Mouse (Mus musculus): Measurements from ENCODE around the gene Vti1b. TPM values are rescaled to one million over a fixed set of nuclear protein-coding genes. Genes with fewer than 3 reads are reported as not detected.
"Not testable (repeated sequence)": the region's sequence is repeated elsewhere in the genome, so short reads cannot be mapped to it uniquely, and the experiment has no call there.

The Vti1b gene
- 100 to 1,000 TPM; 161 to 184 (median 167) TPM for total RNA-seq (2022)

- peak; percentile 88 to 92 for DNase-seq (ENCODE audit: low spot score in 2 of 2)
Measured at GRCm38 (mm10) chr12:79172019-79172941, at the start of gene Vti1b. TSS of gene Vti1b (minus strand) at chr12:79172667.

GRCm38 (mm10) chr12:79217511-79217910 is 45.0 kb upstream of the Vti1b start:
- no peak for DNase-seq (ENCODE audit: low spot score in 2 of 2)

DNA sequence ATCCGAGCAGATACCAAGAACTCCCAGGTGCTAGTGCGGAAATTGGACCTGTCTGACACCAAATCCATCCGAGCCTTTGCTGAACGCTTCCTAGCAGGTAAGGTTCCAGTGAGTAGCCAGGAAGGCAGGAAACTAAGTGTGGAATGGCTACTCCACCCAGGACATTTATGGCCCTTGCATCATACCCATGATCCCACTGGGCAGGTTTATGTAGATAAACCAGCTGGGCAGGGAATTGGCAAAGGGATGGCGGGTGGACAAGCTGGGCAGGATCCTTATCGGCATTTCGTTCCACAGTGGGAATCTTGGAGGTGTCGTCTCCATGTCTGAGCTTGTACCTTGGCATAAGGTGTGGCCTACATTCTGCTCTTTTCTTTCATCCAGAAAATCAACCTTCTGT is 39.0 kb upstream of the Vti1b start:
- DNase-seq (ENCODE audit: low spot score in 2 of 2) = no peak

DNA sequence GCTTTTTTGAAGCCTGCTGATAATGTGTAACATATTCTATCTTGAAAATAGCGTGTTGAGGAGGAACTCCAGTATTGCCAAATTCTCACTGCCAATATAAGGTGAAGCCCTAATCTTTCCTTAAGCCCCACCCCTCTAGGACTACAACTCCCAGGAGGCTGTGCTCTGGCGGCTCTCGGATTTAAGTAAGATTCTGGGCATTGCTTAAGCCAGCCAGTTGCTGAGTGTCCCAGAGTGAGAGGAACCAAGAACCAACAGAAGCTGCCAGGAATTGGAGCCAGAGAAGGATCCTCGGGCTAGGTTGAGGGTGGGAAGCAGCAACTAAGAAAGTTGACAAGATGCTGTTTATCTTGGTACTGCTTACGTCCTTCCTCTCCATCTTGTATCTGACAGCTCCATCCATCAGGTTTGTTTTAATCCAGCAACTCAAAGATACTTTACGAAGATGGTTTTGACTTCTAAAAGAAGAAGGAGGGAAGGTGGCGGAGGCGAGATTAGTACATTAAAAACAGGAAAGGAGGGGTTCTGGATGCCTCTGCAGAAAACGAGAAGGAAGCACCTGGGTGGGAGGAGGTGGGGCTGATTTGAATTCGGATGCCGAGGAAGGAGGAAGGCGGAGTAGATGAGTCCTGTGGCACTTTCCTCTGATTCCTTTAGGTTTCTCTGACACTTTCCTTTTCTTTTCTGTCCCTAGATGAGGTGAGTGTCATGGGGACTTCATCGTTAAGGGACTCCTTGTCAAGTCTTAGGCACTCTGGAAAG is 36.4 kb upstream of the Vti1b start, which contains the start of gene Rdh12:
Gene Rdh12 (plus strand): TSS at position 212 of the 762 bp plus-strand sequence.
- DNase-seq (ENCODE audit: low spot score in 2 of 2) = peak in 1 of 2 experiments; percentile 24

DNA sequence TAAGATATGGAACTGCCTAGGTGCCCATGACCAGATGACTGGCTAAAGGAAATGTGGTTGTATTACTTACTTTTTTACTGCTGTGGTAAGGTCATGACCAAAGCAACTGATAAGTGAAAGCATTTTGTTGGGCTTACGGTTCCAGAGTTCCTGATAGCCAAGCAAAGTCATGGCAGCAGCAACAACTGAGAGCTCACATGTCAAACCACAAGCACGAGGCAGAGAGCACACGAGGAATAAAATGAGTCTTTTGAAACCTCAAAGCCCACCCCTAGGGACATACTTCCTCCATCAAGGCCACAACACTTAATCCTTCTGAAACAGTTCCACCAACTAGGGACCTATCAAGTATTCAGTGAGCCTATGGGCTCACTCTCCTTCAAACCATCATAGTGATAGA is 29.4 kb upstream of the Vti1b start:
- no peak for DNase-seq (ENCODE audit: low spot score in 2 of 2)

GRCm38 (mm10) chr12:79197105-79197504 is 24.6 kb upstream of the Vti1b start:
- DNase-seq (ENCODE audit: low spot score in 2 of 2) = peak; percentile 15 to 17

GRCm38 (mm10) chr12:79193441-79193840 is 21.0 kb upstream of the Vti1b start:
- peak; percentile 35 to 73 for DNase-seq (ENCODE audit: low spot score in 2 of 2)

DNA sequence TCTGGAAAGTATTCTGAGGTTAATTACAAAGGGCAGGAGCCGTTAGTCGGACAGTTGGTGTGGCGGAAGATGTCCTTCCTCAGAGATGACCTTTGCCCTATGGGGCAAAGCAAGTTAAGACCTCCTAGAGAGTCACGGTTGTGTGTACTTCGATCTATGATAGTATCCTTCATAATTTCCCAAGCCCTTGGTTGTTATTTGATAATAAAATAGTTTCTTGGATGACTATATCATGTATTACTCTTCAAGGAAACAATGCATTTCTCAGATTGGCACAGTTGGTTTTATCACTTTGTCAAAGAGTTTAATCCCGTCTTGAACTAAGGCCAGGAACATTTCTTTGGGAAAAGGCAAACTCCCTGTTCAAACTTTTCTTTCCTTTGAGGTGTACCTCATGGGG is 19.7 kb upstream of the Vti1b start, which contains the start of gene Rdh11:
Gene Rdh11 (minus strand): TSS at position 101 of the 400 bp plus-strand sequence.
- no peak for DNase-seq (ENCODE audit: low spot score in 2 of 2)

- peak; percentile 49 to 74 for DNase-seq (ENCODE audit: low spot score in 2 of 2)
Measured at GRCm38 (mm10) chr12:79191701-79192100, 19.2 kb upstream of the Vti1b start.

GRCm38 (mm10) chr12:79190931-79191673 is 18.6 kb upstream of the Vti1b start:
- DNase-seq (ENCODE audit: low spot score in 2 of 2) = peak; percentile 48 to 60

GRCm38 (mm10) chr12:79185160-79185559 is 12.7 kb upstream of the Vti1b start:
- DNase-seq (ENCODE audit: low spot score in 2 of 2) = not testable (repeated sequence)

- DNase-seq (ENCODE audit: low spot score in 2 of 2) = no peak
Measured at GRCm38 (mm10) chr12:79175998-79176397, 3.5 kb upstream of the Vti1b start.

GRCm38 (mm10) chr12:79173721-79174120 is 1.3 kb upstream of the Vti1b start:
- DNase-seq (ENCODE audit: low spot score in 2 of 2) = no peak

DNA sequence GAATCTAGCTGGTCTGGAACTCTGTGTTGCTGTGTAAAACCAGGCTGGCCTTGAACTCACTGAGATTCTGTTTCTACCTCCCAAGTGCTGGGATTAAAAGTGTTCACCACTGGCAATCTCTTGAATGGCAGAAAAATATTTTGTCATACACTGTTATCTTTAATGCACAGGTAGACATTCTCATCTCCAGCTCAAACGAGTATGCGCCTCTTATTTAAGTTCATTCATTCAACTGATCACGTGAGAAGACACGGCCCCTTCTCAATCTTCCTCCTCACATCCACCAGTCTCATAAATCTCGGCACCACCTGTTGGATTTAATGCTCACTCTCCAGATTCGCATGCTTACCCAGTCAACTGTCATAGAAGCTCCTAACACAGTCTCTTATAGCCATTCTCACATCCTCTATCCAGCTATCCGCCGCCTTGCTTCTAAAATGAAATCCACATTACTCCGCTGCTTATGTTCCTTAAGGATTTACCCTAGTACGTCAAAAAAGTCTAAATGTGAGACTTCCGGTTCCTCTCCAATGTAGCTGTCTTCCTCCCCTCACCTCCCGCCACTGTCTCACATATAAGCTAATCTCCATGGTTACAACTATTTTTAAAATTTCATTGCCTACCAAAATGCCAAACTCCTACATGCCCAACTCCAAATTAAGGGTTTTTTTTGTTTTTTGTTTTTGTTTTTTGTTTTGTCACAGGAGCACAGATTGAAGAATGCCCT is 1.0 kb downstream of the Vti1b start:
- no peak for DNase-seq (ENCODE audit: low spot score in 2 of 2)

DNA sequence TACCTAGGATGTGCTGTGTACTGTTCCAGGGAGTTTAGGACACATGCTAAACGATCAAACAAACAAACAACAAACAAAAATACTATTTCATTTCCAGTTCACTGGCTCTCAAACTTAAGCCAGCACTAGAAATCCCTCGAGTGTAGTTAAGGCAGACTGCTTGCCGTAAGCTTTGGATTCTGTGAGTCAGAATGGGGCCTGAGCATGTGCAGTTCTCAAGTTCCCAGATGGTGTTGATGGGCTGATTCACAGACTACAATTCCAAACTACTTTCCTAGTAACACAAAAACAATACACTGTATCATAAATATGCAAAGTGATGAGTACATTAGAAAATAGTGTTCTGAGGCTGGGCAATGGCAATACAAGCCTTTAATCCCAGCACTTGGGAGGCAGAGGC is 2.0 kb downstream of the Vti1b start:
- DNase-seq (ENCODE audit: low spot score in 2 of 2) = peak; percentile 36 to 37

DNA sequence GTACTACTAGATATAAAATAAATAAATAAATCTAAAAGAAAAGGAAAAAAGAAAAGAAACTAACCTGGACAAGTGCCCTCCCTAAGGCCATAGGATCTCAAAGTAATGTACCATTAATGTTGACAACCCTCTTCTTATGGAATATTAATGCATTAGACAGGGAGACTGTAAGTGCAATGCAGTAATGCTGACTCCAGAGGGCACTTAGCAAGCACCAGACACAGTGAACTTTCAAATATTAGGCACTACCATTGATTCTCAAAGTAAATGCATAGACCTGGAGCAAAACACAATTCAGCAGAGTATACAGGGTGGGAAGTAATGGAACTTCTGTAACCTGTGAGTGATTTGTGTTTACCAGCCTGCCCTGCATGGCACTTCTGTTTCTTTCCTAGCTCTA is 3.3 kb downstream of the Vti1b start:
- DNase-seq (ENCODE audit: low spot score in 2 of 2) = no peak

DNA sequence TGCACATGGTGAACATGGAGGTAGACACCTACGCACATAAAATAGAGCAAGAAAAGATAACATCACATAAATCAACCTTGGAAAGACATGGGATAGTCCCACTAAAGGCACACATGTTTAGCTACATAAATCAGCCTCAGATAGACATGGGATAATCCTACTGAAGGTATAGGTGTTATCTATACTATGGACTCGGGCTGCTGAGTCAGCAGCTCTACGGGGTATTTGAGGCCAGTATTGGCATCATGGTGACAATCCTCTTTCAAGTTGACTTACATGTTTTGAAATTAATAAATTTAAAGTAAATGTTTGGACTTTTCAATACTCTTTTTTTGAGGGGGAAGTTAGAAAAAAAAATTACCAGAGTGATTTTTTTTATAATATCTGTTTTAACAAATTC is 9.6 kb downstream of the Vti1b start:
- no peak for DNase-seq (ENCODE audit: low spot score in 2 of 2)

GRCm38 (mm10) chr12:79149653-79150052 is 22.8 kb downstream of the Vti1b start:
- no peak for DNase-seq (ENCODE audit: low spot score in 2 of 2)

- DNase-seq (ENCODE audit: low spot score in 2 of 2) = no peak
Measured at GRCm38 (mm10) chr12:79141384-79141783, 31.1 kb downstream of the Vti1b start.

DNA sequence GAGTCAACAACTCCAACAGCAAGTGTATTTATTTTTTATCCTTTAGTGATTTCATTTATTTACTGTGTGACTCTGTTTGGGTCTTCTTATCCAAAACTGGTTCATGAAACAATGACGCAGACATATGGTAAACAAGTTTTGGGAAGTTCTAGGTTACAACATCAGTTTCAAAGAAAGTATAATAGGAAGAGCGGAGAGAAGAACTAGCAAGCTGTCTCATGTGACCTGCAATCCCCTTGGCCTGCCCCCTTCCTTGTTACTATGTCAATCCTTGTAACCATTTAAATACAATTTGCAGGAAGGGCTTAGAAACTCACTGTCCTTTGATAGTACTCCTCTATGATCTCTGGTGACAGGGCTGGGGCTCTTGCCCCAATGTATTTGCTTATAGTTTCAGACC is 31.7 kb downstream of the Vti1b start:
- DNase-seq (ENCODE audit: low spot score in 2 of 2) = no peak

GRCm38 (mm10) chr12:79139417-79139816 is 33.0 kb downstream of the Vti1b start:
- DNase-seq (ENCODE audit: low spot score in 2 of 2) = no peak

Measured in layer of hippocampus, adult 8-10 months (tissue).